Mouse (Mus musculus): ENCODE measurements around the gene Urm1.

GRCm38 (mm10) chr2:29845636-29846035 lies 25.8 kb downstream of the Urm1 start:
- TF ChIP-seq POLR2AphosphoS5 (IDR thresholded peaks at IDR 0.05; ENCODE audit: borderline replicate concordance, low read depth, low read length) (no peak), CHD1 (IDR thresholded peaks at IDR 0.05; ENCODE audit: low read depth, low read length) (no peak), KAT2A (conservative IDR thresholded peaks at IDR 0.05; ENCODE audit: low read depth, low read length) (no peak), CHD2 (IDR thresholded peaks at IDR 0.05; ENCODE audit: low read length) (no peak)

Data from MEL (cell line).